Mouse (Mus musculus) embryonic facial prominence, embryonic 13.5 days (tissue): ENCODE data around the gene Ndufb2. TPM values are rescaled to one million over a fixed set of nuclear protein-coding genes. Genes with fewer than 3 reads are reported as not detected.

ENCODE experiments used
- ATAC-seq: fragments of 200-750 bp; cut with Nextera tagmentation; 2 replicates; pipeline ENCODE4 v1.8.0; 2017; ENCODE audit warnings: low read depth; ENCODE audit not compliant: insufficient number of reproducible peaks, insufficient read depth, low FRiP score, low TSS enrichment
- H3K27ac ChIP-seq: fragments of 300-500 bp; sonication (generic); 2 replicates; pipeline ENCODE4 v1.5.1; 2015; ENCODE audit warnings: moderate library complexity, mild to moderate bottlenecking, inconsistent platforms
- H3K27me3 ChIP-seq: fragments of 300-500 bp; sonication (generic); 2 replicates; pipeline ENCODE4 v1.6.1; 2015; ENCODE audit warnings: mild to moderate bottlenecking, inconsistent platforms
- H3K36me3 ChIP-seq: fragments of 300-500 bp; sonication (generic); 2 replicates; pipeline ENCODE4 v1.6.1; 2015; ENCODE audit warnings: mild to moderate bottlenecking, inconsistent platforms
- H3K4me1 ChIP-seq: fragments of 300-500 bp; sonication (generic); 2 replicates; pipeline ENCODE4 v1.6.1; 2015; ENCODE audit warnings: inconsistent platforms
- H3K4me2 ChIP-seq: fragments of 300-500 bp; sonication (generic); 2 replicates; pipeline ENCODE4 v1.6.1; 2015; ENCODE audit warnings: moderate library complexity, mild to moderate bottlenecking, inconsistent platforms
- H3K4me3 ChIP-seq: fragments of 300-500 bp; sonication (generic); 2 replicates; pipeline ENCODE4 v1.5.1; 2015; ENCODE audit warnings: mild to moderate bottlenecking, inconsistent platforms
- H3K9ac ChIP-seq: fragments of 300-500 bp; sonication (generic); 2 replicates; pipeline ENCODE4 v1.6.1; 2015; ENCODE audit warnings: mild to moderate bottlenecking, inconsistent platforms
- H3K9me3 ChIP-seq: fragments of 300-500 bp; sonication (generic); 2 replicates; pipeline ENCODE4 v1.6.1; 2016; ENCODE audit warnings: inconsistent platforms
- WGBS: fragments of 180-500 bp; shearing (Covaris S2); methylation state at CpG from one replicate; pipeline ENCODE4 v1.1.7; 2015; ENCODE audit warnings: mixed read lengths; 5-methylcytosine and 5-hydroxymethylcytosine counted together
- polyA plus RNA-seq: library from polyadenylated mRNA; unstranded; fragments of >200 nt; fragmentation: Nextera tagmentation; extraction: Ambion mirVana; gene quantifications from 2 replicates; pipeline ENCODE4 v1.2.1, GENCODE M21; 2015

Ndufb2 gene
- polyA plus RNA-seq, 1 experiment from 2014 or later = 330 TPM

GRCm38 (mm10) chr6:39557723-39558261, 34.6 kb upstream of the Ndufb2 start, which contains the start of gene Dennd2a:
Gene Dennd2a, minus strand, starts transcription at chr6:39557867.
- Histone ChIP-seq H3K36me3 (peaks cover 10% of the 10 kb centered on the region; the same call in 1 of the 2 replicates), H3K4me1 (peaks cover 42% of the 10 kb centered on the region)

GRCm38 (mm10) chr6:39559276-39559939, 33.0 kb upstream of the Ndufb2 start:
- Histone ChIP-seq H3K27ac (no peak overlapping the region), H3K4me1 (peaks cover 43% of the 10 kb centered on the region)

More at GRCm38 (mm10) chr6:39557723-39558261, 34.6 kb upstream of the Ndufb2 start, which contains the start of gene Dennd2a:
- peak within 1 kb of the TSS; percentile 71 for H3K4me3 ChIP-seq
- H3K27me3 ChIP-seq = no peaks in the 10 kb centered on the region
- H3K4me2 ChIP-seq = peak within 1 kb of the TSS; percentile 71
- H3K27ac ChIP-seq = peak within 1 kb of the TSS; percentile 94
- H3K9me3 ChIP-seq = no peaks in the 10 kb centered on the region
- ATAC-seq = peak; percentile 94
- WGBS = under 1% methylated on average over 50 of the region's 50 CpGs
- H3K9ac ChIP-seq = peak within 1 kb of the TSS; percentile 94

DNA sequence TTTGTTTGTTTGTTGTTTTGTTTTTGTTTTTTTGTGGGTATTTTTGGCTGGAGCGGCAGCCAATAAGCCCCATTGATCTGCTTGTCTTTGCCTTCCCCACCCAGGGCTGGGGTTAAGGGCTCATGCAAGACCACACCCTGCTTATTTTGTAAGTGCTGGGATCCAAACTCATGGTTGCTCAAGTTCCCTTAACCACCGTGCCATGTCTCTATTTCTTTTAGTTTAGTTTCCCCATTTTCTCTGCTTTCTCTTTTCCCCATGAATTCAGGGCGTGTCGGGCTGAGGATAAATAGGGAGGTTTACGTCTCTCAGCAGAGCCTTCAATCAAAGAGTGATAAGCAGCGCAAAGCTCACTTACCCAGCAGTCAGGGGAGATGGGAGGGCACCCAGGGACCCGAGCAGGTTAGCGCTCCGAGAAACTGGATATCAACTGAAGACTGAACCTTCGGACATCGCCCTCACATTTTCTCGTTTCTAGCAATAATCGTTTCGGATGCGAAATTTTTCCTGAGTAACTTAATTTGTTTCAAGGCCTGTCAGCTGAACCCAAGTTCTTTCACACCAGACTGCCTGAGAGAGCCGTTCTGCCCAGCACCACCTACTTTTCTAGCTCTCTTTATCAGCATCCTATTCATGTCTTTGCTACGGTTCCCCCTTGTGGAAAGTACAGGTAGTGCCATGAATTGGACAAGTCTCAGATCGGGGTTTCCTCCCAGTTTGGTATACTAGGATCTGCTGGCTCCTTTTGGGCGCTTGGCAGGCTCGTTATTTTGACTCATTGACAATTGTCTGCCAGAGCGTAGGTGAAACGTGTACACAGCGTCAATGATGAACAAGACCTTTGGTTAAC, 30.0 kb upstream of the Ndufb2 start:
- Histone ChIP-seq H3K4me1 (peaks cover 19% of the 10 kb centered on the region), H3K4me3 (0 out of 2 replicates have a peak overlapping the region, but pooled peaks have one; percentile 8), H3K27ac (no peak overlapping the region), H3K36me3 (no peaks in the 10 kb centered on the region), H3K4me2 (peak overlapping the region; percentile 48), H3K27me3 (no peaks in the 10 kb centered on the region), H3K9me3 (no peaks in the 10 kb centered on the region), H3K9ac (no peak overlapping the region)
- no peak for ATAC-seq
- WGBS = 19% methylated on average over 23 of the region's 23 CpGs

More at GRCm38 (mm10) chr6:39559276-39559939, 33.0 kb upstream of the Ndufb2 start:
- no peaks in the 10 kb centered on the region for H3K27me3 ChIP-seq
- H3K9me3 ChIP-seq = no peaks in the 10 kb centered on the region
- H3K9ac ChIP-seq = no peak overlapping the region
- no peak for ATAC-seq
- H3K4me3 ChIP-seq = no peak overlapping the region
- WGBS = 46% methylated on average over 6 of the region's 6 CpGs
- no peak overlapping the region for H3K4me2 ChIP-seq
- H3K36me3 ChIP-seq = peaks cover 3% of the 10 kb centered on the region; the same call in 1 of the 2 replicates

DNA sequence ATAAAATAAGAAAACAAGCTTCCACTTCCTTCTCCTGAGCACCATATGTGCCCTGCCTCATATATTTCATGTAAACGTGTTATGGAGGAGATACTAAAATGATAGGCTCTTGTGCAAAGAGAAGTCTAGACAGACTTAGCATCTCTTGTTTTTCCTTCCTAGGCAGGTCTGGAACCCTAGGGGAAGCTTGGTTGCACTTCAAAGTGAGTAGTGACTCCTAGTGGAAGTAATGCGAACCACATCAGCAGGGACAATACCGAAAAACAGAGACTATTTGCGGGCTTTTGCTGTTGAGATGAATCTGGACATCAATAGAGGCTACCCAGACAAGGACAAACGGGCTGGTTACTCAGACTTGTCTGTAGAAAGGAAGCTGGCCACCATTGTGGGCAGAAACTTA, 24.8 kb upstream of the Ndufb2 start:
- no peak overlapping the region for H3K4me2 ChIP-seq
- no peak overlapping the region for H3K4me3 ChIP-seq
- no peaks in the 10 kb centered on the region for H3K9me3 ChIP-seq
- H3K36me3 ChIP-seq = no peaks in the 10 kb centered on the region
- 0 out of 2 replicates have a peak, but pooled peaks cover 4% of the 10 kb centered on the region for H3K4me1 ChIP-seq
- 15% methylated on average over 5 of the region's 5 CpGs for WGBS
- no peak for ATAC-seq
- no peaks in the 10 kb centered on the region for H3K27me3 ChIP-seq
- H3K9ac ChIP-seq = no peak overlapping the region
- no peak overlapping the region for H3K27ac ChIP-seq

DNA sequence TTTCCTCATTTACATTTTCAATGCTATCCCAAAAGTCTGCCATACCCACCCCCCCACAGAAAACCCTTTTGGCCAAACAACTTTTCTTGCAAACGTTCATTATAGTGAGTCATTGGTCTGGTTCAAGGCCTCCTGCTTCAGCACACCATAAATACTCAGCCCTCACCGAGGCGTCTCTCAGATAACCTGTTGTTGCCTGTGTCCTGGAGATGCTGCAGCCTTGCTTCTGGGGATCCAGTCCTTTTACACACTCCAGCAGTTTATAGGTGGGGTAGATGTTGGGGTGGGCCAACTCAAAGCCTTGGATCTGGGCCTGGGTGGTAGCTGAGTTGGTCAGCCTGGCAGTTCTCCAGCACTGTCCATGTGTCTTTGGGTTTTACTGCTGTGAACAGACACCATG, 21.9 kb upstream of the Ndufb2 start:
- Histone ChIP-seq H3K36me3 (no peaks in the 10 kb centered on the region), H3K4me2 (no peak overlapping the region), H3K27ac (no peak overlapping the region), H3K4me1 (peaks cover 8% of the 10 kb centered on the region), H3K9ac (no peak overlapping the region), H3K9me3 (no peaks in the 10 kb centered on the region), H3K4me3 (no peak overlapping the region), H3K27me3 (no peaks in the 10 kb centered on the region)
- 75% methylated on average over 3 of the region's 3 CpGs for WGBS
- no peak for ATAC-seq

GRCm38 (mm10) chr6:39573791-39574554, 18.4 kb upstream of the Ndufb2 start, which contains the start of gene Adck2:
Gene Adck2, plus strand, starts transcription at chr6:39573873.
- under 1% methylated on average over 49 of the region's 49 CpGs for WGBS
- Histone ChIP-seq H3K36me3 (peaks cover 19% of the 10 kb centered on the region; the same call in 1 of the 2 replicates), H3K4me2 (peak within 1 kb of the TSS; percentile 87), H3K9me3 (no peaks in the 10 kb centered on the region), H3K27me3 (no peaks in the 10 kb centered on the region), H3K4me3 (peak within 1 kb of the TSS; percentile 88), H3K9ac (peak within 1 kb of the TSS; percentile 91), H3K4me1 (peaks cover 8% of the 10 kb centered on the region), H3K27ac (peak within 1 kb of the TSS; percentile 96)
- peak; percentile 87 for ATAC-seq

DNA sequence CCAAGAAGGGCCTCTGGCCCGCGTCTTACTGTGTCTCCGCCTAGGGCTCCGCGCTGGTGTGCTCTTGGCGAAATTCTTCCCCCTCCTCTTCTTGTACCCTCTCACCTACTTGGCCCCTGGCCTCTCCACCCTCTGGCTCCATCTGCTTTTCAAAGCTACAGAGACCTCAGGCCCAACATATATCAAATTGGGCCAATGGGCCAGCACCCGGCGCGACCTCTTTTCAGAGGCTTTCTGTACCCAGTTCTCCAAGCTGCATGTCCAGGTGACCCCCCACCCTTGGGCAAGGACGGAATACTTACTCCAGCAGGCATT, 17.9 kb upstream of the Ndufb2 start:
- peak overlapping the region; percentile 96 for H3K27ac ChIP-seq
- no peaks in the 10 kb centered on the region for H3K27me3 ChIP-seq
- H3K4me2 ChIP-seq = peak overlapping the region; percentile 87
- H3K4me3 ChIP-seq = peak overlapping the region; percentile 88
- peak overlapping the region; percentile 91 for H3K9ac ChIP-seq
- H3K4me1 ChIP-seq = peaks cover 8% of the 10 kb centered on the region
- 17% methylated on average over 10 of the region's 10 CpGs for WGBS
- no peak; the same call in 1 of the 2 replicates for ATAC-seq
- no peaks in the 10 kb centered on the region for H3K9me3 ChIP-seq
- H3K36me3 ChIP-seq = peaks cover 25% of the 10 kb centered on the region

GRCm38 (mm10) chr6:39574951-39575350, 17.4 kb upstream of the Ndufb2 start:
- H3K27ac ChIP-seq = peak overlapping the region; percentile 96; the same call in 1 of the 2 replicates
- 57% methylated on average over 7 of the region's 7 CpGs for WGBS
- peaks cover 8% of the 10 kb centered on the region for H3K4me1 ChIP-seq
- H3K36me3 ChIP-seq = peaks cover 29% of the 10 kb centered on the region
- no peak for ATAC-seq
- peak overlapping the region; percentile 87 for H3K4me2 ChIP-seq
- no peaks in the 10 kb centered on the region for H3K27me3 ChIP-seq
- H3K9ac ChIP-seq = peak overlapping the region; percentile 91
- H3K4me3 ChIP-seq = peak overlapping the region; percentile 88
- H3K9me3 ChIP-seq = no peaks in the 10 kb centered on the region

DNA sequence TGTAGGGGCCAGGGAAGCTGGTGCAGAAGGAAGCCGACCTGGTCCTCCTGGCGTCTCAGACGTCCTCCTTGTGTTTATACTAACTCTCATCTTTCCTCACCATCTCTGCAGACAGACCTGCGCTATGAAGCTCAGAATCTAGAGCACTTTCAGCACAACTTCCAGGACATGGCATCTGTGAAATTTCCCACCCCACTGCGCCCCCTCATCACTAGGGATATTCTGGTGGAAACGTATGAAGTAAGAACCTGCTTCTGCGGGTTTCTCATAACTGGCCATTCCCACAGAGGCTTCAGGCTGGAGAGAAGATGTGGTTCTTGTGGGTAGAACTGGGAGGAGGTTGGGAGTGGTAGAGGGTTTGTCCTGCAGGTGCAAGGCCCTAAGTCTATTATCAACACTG, 12.8 kb upstream of the Ndufb2 start:
- 85% methylated on average over 7 of the region's 7 CpGs for WGBS
- H3K4me3 ChIP-seq = no peak overlapping the region

DNA sequence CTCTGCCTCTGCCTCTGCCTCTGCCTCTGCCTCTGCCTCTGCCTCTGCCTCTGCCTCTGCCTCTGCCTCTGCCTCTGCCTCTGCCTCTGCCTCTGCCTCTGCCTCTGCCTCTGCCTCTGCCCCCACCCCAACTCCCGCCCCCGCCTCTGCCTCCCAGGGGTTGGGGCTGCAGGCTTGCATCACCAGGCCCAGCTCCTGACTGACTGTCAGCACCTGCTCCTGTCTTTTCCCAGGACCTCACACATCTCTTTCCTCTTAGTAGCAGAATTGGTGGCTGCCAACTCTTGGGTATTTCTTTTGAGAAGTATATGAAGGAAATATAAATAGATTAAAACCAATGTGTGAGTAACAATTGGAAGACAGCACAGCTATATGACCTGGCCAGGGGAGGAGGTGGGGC, 11.8 kb upstream of the Ndufb2 start:
- ATAC-seq = no peak

More for the DNA sequence above, 12.8 kb upstream of the Ndufb2 start:
- Histone ChIP-seq H3K9ac (no peak overlapping the region), H3K27me3 (no peaks in the 10 kb centered on the region), H3K36me3 (peaks cover 70% of the 10 kb centered on the region), H3K27ac (no peak overlapping the region), H3K4me1 (peaks cover 6% of the 10 kb centered on the region), H3K9me3 (no peaks in the 10 kb centered on the region), H3K4me2 (no peak overlapping the region)
- no peak for ATAC-seq

More for the DNA sequence above, 11.8 kb upstream of the Ndufb2 start:
- H3K9ac ChIP-seq = no peak overlapping the region
- H3K4me2 ChIP-seq = no peak overlapping the region
- peaks cover 76% of the 10 kb centered on the region for H3K36me3 ChIP-seq
- no peaks in the 10 kb centered on the region for H3K9me3 ChIP-seq
- no peak overlapping the region for H3K4me3 ChIP-seq
- no peaks in the 10 kb centered on the region for H3K27me3 ChIP-seq
- H3K27ac ChIP-seq = no peak overlapping the region
- WGBS = 89% methylated on average over 2 of the region's 2 CpGs
- H3K4me1 ChIP-seq = no peaks in the 10 kb centered on the region
